Mouse (Mus musculus) kidney, embryonic 16.5 days (tissue): ENCODE data around the gene Pitpnb. TPM values are rescaled to one million over a fixed set of nuclear protein-coding genes. Genes with fewer than 3 reads are reported as not detected.

Experiments
- ATAC-seq: fragments of 200-750 bp; cut with Nextera tagmentation; 2 replicates; pipeline ENCODE4 v1.8.0; 2017; ENCODE audit warnings: moderate TSS enrichment; ENCODE audit not compliant: low FRiP score, low TSS enrichment
- H3K27ac ChIP-seq: fragments of 300-500 bp; sonication (generic); 2 replicates; pipeline ENCODE4 v1.5.1; 2014; ENCODE audit warnings: low read length
- H3K27me3 ChIP-seq: fragments of 300-500 bp; sonication (generic); 2 replicates; pipeline ENCODE4 v1.6.1; 2014; ENCODE audit warnings: low read length, control low read depth, mixed read lengths; ENCODE audit not compliant: insufficient read depth
- H3K36me3 ChIP-seq: fragments of 300-500 bp; sonication (generic); 2 replicates; pipeline ENCODE4 v1.6.1; 2014; ENCODE audit warnings: low read length, control low read depth, mixed read lengths; ENCODE audit not compliant: insufficient read depth
- H3K4me1 ChIP-seq: fragments of 300-500 bp; sonication (generic); 2 replicates; pipeline ENCODE4 v1.6.1; 2014; ENCODE audit warnings: low read length, control low read depth, mixed read lengths; ENCODE audit not compliant: insufficient read depth
- H3K4me2 ChIP-seq: fragments of 300-500 bp; sonication (generic); replicated peaks from 2 replicates; pipeline ENCODE4 v1.6.1; 2014; ENCODE audit warnings: low read depth, low read length
- H3K4me3 ChIP-seq: fragments of 300-500 bp; sonication (generic); 2 replicates; pipeline ENCODE4 v1.5.1; 2014; ENCODE audit warnings: mild to moderate bottlenecking, low read length
- H3K9ac ChIP-seq: fragments of 300-500 bp; sonication (generic); replicated peaks from 2 replicates; pipeline ENCODE4 v1.6.1; 2014; ENCODE audit warnings: low read length
- H3K9me3 ChIP-seq: fragments of 300-500 bp; sonication (generic); 2 replicates; pipeline ENCODE4 v1.6.1; 2016; ENCODE audit warnings: low read length, control low read depth
- WGBS: fragments of 180-500 bp; shearing (Covaris S2); extraction: QIAGEN DNeasy Blood & Tissue Kit; methylation state at CpG from one replicate; pipeline ENCODE4 v1.1.7; 2014; 5-methylcytosine and 5-hydroxymethylcytosine counted together
- polyA plus RNA-seq: library from polyadenylated mRNA; unstranded; fragments of >200 nt; fragmentation: Nextera tagmentation; extraction: Ambion mirVana; gene quantifications from 2 replicates; pipeline ENCODE4 v1.2.1, GENCODE M21; 2015

The Pitpnb gene
- polyA plus RNA-seq, 1 experiment from 2014 or later: 114 TPM

- Histone ChIP-seq H3K4me1 (no peaks in the 10 kb centered on the region), H3K4me3 (no peak overlapping the region), H3K27me3 (no peaks in the 10 kb centered on the region), H3K9ac (no peak overlapping the region), H3K36me3 (no peaks in the 10 kb centered on the region), H3K4me2 (no peak overlapping the region), H3K27ac (no peak overlapping the region), H3K9me3 (0 out of 2 replicates have a peak, but pooled peaks cover 3% of the 10 kb centered on the region)
- ATAC-seq: no peak
- 89% methylated on average over 3 of the region's 3 CpGs for WGBS
These were observed 25.8 kb upstream of the Pitpnb start for GRCm38 (mm10) chr5:111304730-111305129.

- Histone ChIP-seq H3K9me3 (peaks cover 8% of the 10 kb centered on the region), H3K27ac (no peak overlapping the region), H3K9ac (no peak overlapping the region), H3K36me3 (no peaks in the 10 kb centered on the region), H3K4me3 (no peak overlapping the region), H3K27me3 (no peaks in the 10 kb centered on the region), H3K4me2 (no peak overlapping the region), H3K4me1 (no peaks in the 10 kb centered on the region)
- ATAC-seq: no peak
- 73% methylated on average over 6 of the region's 6 CpGs for WGBS
These were observed 20.4 kb upstream of the Pitpnb start for GRCm38 (mm10) chr5:111310185-111310584.

- Histone ChIP-seq H3K4me3 (no peak overlapping the region), H3K27ac (no peak overlapping the region), H3K4me2 (no peak overlapping the region), H3K27me3 (no peaks in the 10 kb centered on the region), H3K36me3 (no peaks in the 10 kb centered on the region), H3K4me1 (no peaks in the 10 kb centered on the region), H3K9ac (no peak overlapping the region), H3K9me3 (peaks cover 8% of the 10 kb centered on the region)
- ATAC-seq: no peak
- WGBS: 79% methylated on average over 9 of the region's 9 CpGs
These were observed 16.7 kb upstream of the Pitpnb start for GRCm38 (mm10) chr5:111313833-111314232.

- ATAC-seq: no peak
- 91% methylated on average over 6 of the region's 6 CpGs for WGBS
These were observed 15.5 kb upstream of the Pitpnb start for GRCm38 (mm10) chr5:111315061-111315460.

GRCm38 (mm10) chr5:111317526-111317925 lies 13.0 kb upstream of the Pitpnb start:
- H3K9me3 ChIP-seq: peaks cover 8% of the 10 kb centered on the region
- H3K4me2 ChIP-seq: no peak overlapping the region
- no peak overlapping the region for H3K4me3 ChIP-seq
- no peak for ATAC-seq
- WGBS: 81% methylated on average over 3 of the region's 3 CpGs
- no peaks in the 10 kb centered on the region for H3K36me3 ChIP-seq
- no peaks in the 10 kb centered on the region for H3K4me1 ChIP-seq
- no peak overlapping the region for H3K27ac ChIP-seq
- H3K27me3 ChIP-seq: no peaks in the 10 kb centered on the region
- no peak overlapping the region for H3K9ac ChIP-seq

More at GRCm38 (mm10) chr5:111315061-111315460, 15.5 kb upstream of the Pitpnb start:
- Histone ChIP-seq H3K4me3 (no peak overlapping the region), H3K27me3 (no peaks in the 10 kb centered on the region), H3K4me2 (no peak overlapping the region), H3K27ac (no peak overlapping the region), H3K9me3 (peaks cover 8% of the 10 kb centered on the region), H3K36me3 (no peaks in the 10 kb centered on the region), H3K4me1 (no peaks in the 10 kb centered on the region), H3K9ac (no peak overlapping the region)

- H3K4me1 ChIP-seq: peaks cover 4% of the 10 kb centered on the region; the same call in 1 of the 2 replicates
- H3K27me3 ChIP-seq: no peaks in the 10 kb centered on the region
- 41% methylated on average over 1 of the region's 1 CpGs for WGBS
- no peak overlapping the region for H3K4me3 ChIP-seq
- no peak overlapping the region for H3K9ac ChIP-seq
- H3K36me3 ChIP-seq: no peaks in the 10 kb centered on the region
- H3K27ac ChIP-seq: no peak overlapping the region
- ATAC-seq: no peak
- no peak overlapping the region for H3K4me2 ChIP-seq
- H3K9me3 ChIP-seq: peaks cover 3% of the 10 kb centered on the region
These were observed 11.6 kb upstream of the Pitpnb start for GRCm38 (mm10) chr5:111318946-111319345.

GRCm38 (mm10) chr5:111325813-111326212 lies 4.8 kb upstream of the Pitpnb start:
- no peaks in the 10 kb centered on the region for H3K36me3 ChIP-seq
- no peaks in the 10 kb centered on the region for H3K9me3 ChIP-seq
- no peak overlapping the region for H3K4me3 ChIP-seq
- H3K27me3 ChIP-seq: no peaks in the 10 kb centered on the region
- peaks cover 7% of the 10 kb centered on the region; the same call in 1 of the 2 replicates for H3K4me1 ChIP-seq
- no peak overlapping the region for H3K27ac ChIP-seq
- 15% methylated on average over 1 of the region's 1 CpGs for WGBS
- no peak for ATAC-seq
- H3K9ac ChIP-seq: no peak overlapping the region
- no peak overlapping the region for H3K4me2 ChIP-seq

GRCm38 (mm10) chr5:111327420-111327819 lies 3.1 kb upstream of the Pitpnb start:
- no peaks in the 10 kb centered on the region for H3K36me3 ChIP-seq
- H3K9me3 ChIP-seq: no peaks in the 10 kb centered on the region
- WGBS: 79% methylated on average over 7 of the region's 7 CpGs
- H3K4me3 ChIP-seq: no peak overlapping the region
- no peaks in the 10 kb centered on the region for H3K27me3 ChIP-seq
- H3K4me2 ChIP-seq: no peak overlapping the region
- peaks cover 17% of the 10 kb centered on the region for H3K4me1 ChIP-seq
- ATAC-seq: no peak
- no peak overlapping the region for H3K9ac ChIP-seq
- H3K27ac ChIP-seq: no peak overlapping the region

- WGBS: 24% methylated on average over 10 of the region's 10 CpGs
- ATAC-seq: peak; percentile 53
- H3K36me3 ChIP-seq: peaks cover 9% of the 10 kb centered on the region
- no peaks in the 10 kb centered on the region for H3K27me3 ChIP-seq
- H3K9ac ChIP-seq: peak overlapping the region; percentile 76
- peak overlapping the region; percentile 91 for H3K4me3 ChIP-seq
- peak overlapping the region; percentile 77 for H3K4me2 ChIP-seq
- peak overlapping the region; percentile 85 for H3K27ac ChIP-seq
- peaks cover 17% of the 10 kb centered on the region for H3K4me1 ChIP-seq
- no peaks in the 10 kb centered on the region for H3K9me3 ChIP-seq
These were observed 664 bp upstream of the Pitpnb start for GRCm38 (mm10) chr5:111329782-111330416.

- Histone ChIP-seq H3K9me3 (no peaks in the 10 kb centered on the region), H3K4me2 (peak overlapping the region; percentile 80), H3K4me3 (peak overlapping the region; percentile 91), H3K27me3 (no peaks in the 10 kb centered on the region), H3K27ac (peak overlapping the region; percentile 84), H3K4me1 (peaks cover 17% of the 10 kb centered on the region), H3K36me3 (peaks cover 13% of the 10 kb centered on the region), H3K9ac (peak overlapping the region; percentile 95)
- ATAC-seq: no peak
- under 1% methylated on average over 14 of the region's 14 CpGs for WGBS
These were observed 504 bp downstream of the Pitpnb start for GRCm38 (mm10) chr5:111331099-111331435.
